Comparison of ENCODE assay signal across 21 mouse cellular contexts in the genomic region with DNA sequence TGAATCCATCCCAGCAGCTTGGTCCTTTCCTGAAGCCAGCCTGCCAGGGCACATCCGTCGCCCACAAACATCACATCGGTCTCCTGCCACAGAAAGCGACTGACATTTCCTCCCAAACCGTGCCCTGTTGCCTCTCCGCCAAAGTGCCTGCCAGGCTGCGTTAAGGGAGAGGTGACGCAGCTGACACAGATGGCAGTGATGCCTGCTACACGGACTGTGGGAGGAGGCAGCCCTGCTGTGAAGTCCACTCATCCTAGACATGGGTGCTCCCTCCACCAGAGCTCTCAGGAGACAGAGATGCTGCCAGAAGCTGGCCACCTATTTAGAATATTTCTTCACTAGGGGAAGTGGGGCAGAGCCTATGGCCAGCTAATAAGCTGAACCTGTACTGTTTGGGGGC. TPM values are rescaled to one million over a fixed set of nuclear protein-coding genes. Genes with fewer than 3 reads are reported as not detected.
"Had no signal": no experiment of that assay in that cellular context is flagged by ENCODE, and none has a peak within 500 bp of the region (broad histone marks: within the 10 kb centered on the region; RNA-seq: fewer than 3 reads in every experiment).

No protein-coding gene starts in this region.

- H3K9me3 ChIP-seq: liver, embryonic 13.5 days; midbrain, embryonic 13.5 days had no signal

- ATAC-seq: intestine, postnatal 0 days; midbrain, embryonic 13.5 days had no signal

- H3K4me1 ChIP-seq: midbrain, embryonic 13.5 days had no signal

- H3K27me3 ChIP-seq: midbrain, embryonic 13.5 days had no signal

- DNase-seq: kidney, adult 2 months; kidney, postnatal 25 days; layer of hippocampus, adult 9-11 months; liver, embryonic 13.5 days; lung, adult 2 months; right cerebral cortex, postnatal 4 days; thymus, adult 2 months; thymus, postnatal 14 days; thymus, postnatal 4 days had no signal

- H3K36me3 ChIP-seq: liver, embryonic 13.5 days; midbrain, embryonic 13.5 days had no signal

- H3K4me3 ChIP-seq: layer of hippocampus, adult 2 months; liver, embryonic 13.5 days; midbrain, embryonic 13.5 days had no signal

RNA-seq across cellular contexts. Expression of a gene that starts 41.4 kb away (rescaled TPM):
- total RNA-seq: liver, adult 2 months had no signal
- polyA plus RNA-seq: intestine, postnatal 0 days; kidney, embryonic 14.5 days; kidney, postnatal 0 days; large intestine, adult 2 months; liver, adult 2 months; liver, embryonic 13.5 days; liver, embryonic 16.5 days; lung, adult 2 months; lung, embryonic 16.5 days; macrophage; stomach, embryonic 14.5 days; stomach, postnatal 0 days had no signal
